Mouse (Mus musculus): ENCODE measurements around the gene Sdhaf2. TPM values are rescaled to one million over a fixed set of nuclear protein-coding genes. Genes with fewer than 3 reads are reported as not detected.

The Sdhaf2 gene
- polyA plus RNA-seq, 1 experiment from 2014 or later = 26.6 TPM

DNA sequence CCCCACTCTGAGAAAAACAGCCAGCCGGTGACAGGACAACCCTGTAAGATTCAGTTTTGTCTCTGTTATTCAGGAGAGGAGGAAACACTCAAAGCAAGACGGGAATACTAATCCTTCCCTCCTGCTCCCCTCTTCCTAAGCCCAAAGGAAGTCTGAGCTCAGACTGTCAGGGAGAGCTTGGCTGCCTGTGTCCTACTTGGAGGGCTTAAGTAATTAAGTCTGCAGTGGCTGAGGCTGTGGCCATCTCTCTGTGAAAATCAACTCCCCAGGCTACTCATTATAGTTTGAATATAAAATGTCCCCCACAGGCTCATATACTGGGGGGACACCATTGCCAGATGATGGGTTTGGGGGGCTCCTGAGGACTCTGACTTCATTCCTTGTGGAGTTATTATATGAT lies 29.0 kb downstream of the Sdhaf2 start:
- H3K4me2 ChIP-seq = no peak overlapping the region
- H3K27ac ChIP-seq (replicated peaks) = no peak overlapping the region
- H3K9ac ChIP-seq = no peak overlapping the region
- ATAC-seq (ENCODE audit: insufficient read depth) = no peak
- 55% methylated on average over 2 of the region's 2 CpGs for WGBS (ENCODE audit: insufficient replicate concordance)
- no peak overlapping the region for H3K4me3 ChIP-seq (replicated peaks)
- H3K9me3 ChIP-seq (replicated peaks) = no peaks in the 10 kb centered on the region
- H3K27me3 ChIP-seq = peaks cover 6% of the 10 kb centered on the region
- H3K36me3 ChIP-seq (replicated peaks) = peaks cover 33% of the 10 kb centered on the region
- no peaks in the 10 kb centered on the region for H3K4me1 ChIP-seq (replicated peaks)

DNA sequence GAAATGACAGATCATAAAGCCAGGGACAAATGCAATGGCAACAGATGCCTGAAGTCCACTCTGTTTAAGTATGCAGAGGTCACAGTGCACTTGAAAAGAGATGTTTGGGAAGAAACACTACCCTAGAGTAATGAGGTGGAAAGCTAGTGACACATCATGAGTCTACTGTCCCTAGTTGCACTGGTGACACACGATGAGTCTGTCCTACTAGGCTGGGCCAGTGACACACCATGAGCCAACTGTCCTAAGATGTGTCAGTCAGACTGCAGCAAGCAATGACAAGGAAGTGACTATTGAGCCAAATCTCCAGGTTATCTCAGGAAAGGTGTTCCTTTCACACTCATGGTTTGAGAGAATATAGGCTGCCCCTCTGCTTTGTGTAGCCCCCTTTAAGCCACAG lies 30.3 kb downstream of the Sdhaf2 start:
- no peaks in the 10 kb centered on the region for H3K9me3 ChIP-seq (replicated peaks)
- no peak overlapping the region for H3K4me2 ChIP-seq
- peaks cover 6% of the 10 kb centered on the region for H3K27me3 ChIP-seq
- H3K36me3 ChIP-seq (replicated peaks) = peaks cover 20% of the 10 kb centered on the region
- H3K9ac ChIP-seq = no peak overlapping the region
- no peaks in the 10 kb centered on the region for H3K4me1 ChIP-seq (replicated peaks)
- no peak for ATAC-seq (ENCODE audit: insufficient read depth)
- H3K27ac ChIP-seq (replicated peaks) = no peak overlapping the region
- 74% methylated on average over 1 of the region's 1 CpGs for WGBS (ENCODE audit: insufficient replicate concordance)
- no peak overlapping the region for H3K4me3 ChIP-seq (replicated peaks)

DNA sequence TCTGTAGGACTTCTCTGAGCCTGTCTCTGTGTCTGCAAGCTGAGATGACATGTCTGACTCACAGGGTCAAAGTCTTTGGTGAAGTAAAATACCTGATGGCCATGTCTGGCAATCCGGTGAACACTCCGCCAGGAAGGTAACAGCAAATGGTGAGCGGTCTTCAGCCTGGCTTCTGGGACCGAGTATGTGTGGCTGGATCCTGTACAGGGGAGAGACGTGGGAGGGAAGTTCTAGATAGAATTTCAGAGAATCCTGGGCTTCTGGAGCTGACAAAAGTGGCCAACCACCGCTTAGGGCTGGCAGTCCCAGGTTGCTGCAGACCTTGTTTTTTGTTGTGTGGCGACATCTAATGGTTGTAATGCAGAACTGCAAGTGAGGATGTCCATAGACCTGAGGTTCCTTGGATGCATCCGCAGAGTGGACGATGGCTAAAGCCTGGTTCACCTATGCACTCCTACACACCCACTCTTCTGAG lies 39.6 kb downstream of the Sdhaf2 start:
- 24% methylated on average over 9 of the region's 9 CpGs for whole genome bisulfite sequencing (ENCODE audit: insufficient replicate concordance)
- Histone ChIP-seq H3K4me3 (replicated peaks) (no peak overlapping the region), H3K4me1 (replicated peaks) (no peaks in the 10 kb centered on the region), H3K36me3 (replicated peaks) (no peaks in the 10 kb centered on the region), H3K27me3 (peaks cover 21% of the 10 kb centered on the region; the same call in 1 of the 2 replicates), H3K27ac (replicated peaks) (no peak overlapping the region), H3K4me2 (no peak overlapping the region), H3K9ac (no peak overlapping the region), H3K9me3 (replicated peaks) (no peaks in the 10 kb centered on the region)
- ATAC-seq (ENCODE audit: insufficient read depth) = no peak

DNA sequence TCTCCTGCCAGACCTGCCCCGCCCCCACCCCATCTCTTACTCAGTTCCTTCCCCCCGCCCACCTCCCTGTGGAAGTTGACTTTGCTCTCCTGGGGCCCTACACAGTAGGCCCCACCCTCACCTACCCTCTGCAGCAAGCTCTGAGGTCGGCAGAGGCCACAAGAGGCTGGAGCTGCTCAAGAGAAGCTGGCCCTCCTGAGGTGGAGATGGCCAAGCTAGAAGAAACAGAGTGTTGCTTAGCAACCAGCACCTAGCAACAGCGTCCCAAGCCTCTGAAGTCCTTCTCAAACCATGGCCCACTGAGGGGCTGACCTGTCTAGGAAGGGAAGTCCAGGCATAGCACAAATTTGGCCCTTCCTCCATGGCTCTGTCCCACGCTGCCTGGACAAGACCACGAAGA lies 43.2 kb downstream of the Sdhaf2 start, which contains the start of gene Ppp1r32:
TSS of gene Ppp1r32 (minus strand) at position 226 of the 400 bp plus-strand sequence.
- H3K4me3 ChIP-seq (replicated peaks) = no peak within 1 kb of the TSS
- H3K36me3 ChIP-seq (replicated peaks) = no peaks in the 10 kb centered on the region
- WGBS (ENCODE audit: insufficient replicate concordance) = 28% methylated on average over 6 of the region's 6 CpGs
- H3K27me3 ChIP-seq = peaks cover 21% of the 10 kb centered on the region; the same call in 1 of the 2 replicates
- H3K4me1 ChIP-seq (replicated peaks) = no peaks in the 10 kb centered on the region
- no peak within 1 kb of the TSS for H3K27ac ChIP-seq (replicated peaks)
- H3K9ac ChIP-seq = no peak within 1 kb of the TSS
- H3K9me3 ChIP-seq (replicated peaks) = no peaks in the 10 kb centered on the region
- no peak for ATAC-seq (ENCODE audit: insufficient read depth)
- no peak within 1 kb of the TSS for H3K4me2 ChIP-seq

DNA sequence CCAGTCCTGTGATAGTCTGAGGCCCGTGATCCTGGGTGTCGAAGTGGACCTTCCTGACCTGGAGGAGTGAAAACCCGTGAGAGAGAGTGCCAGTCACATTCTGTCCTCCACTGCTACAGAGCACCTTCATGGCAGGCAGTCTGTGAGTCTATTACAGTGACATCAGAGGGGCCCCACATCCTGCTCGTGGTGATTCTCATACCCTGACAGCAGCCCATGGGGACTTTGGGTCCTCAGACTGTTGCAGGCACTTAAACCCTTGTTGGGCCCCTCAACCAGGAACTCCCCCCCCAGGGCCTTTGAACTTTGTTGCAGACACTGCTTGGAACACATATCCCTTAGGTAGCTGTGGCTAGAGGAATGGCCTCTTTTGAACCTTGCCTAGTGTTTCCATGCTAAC lies 46.4 kb downstream of the Sdhaf2 start:
- no peak overlapping the region for H3K9ac ChIP-seq
- no peaks in the 10 kb centered on the region for H3K9me3 ChIP-seq (replicated peaks)
- WGBS (ENCODE audit: insufficient replicate concordance) = 34% methylated on average over 4 of the region's 4 CpGs

DNA sequence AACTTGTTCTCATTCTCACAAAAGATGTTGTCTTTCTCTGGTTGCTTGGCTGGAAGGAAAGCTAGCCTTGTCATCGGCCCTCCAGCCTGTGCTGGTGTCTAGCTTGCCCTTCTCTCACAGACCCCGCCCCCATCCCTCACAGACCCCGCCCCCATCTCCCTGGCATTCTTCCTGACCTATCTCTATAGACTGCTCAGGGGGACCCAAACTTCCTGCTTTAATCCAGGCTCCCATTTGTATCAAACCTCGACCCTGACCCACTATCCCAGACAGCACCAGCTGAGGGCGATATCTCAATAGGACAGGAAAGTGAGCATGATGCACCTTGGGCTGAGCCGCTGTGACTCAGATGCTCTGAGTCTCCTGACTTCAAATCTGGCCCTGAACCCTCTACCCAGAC lies 52.2 kb downstream of the Sdhaf2 start:
- Histone ChIP-seq H3K9ac (no peak overlapping the region), H3K4me1 (replicated peaks) (no peaks in the 10 kb centered on the region), H3K4me2 (no peak overlapping the region), H3K4me3 (replicated peaks) (no peak overlapping the region), H3K27ac (replicated peaks) (no peak overlapping the region), H3K36me3 (replicated peaks) (no peaks in the 10 kb centered on the region), H3K9me3 (replicated peaks) (no peaks in the 10 kb centered on the region), H3K27me3 (peaks cover 10% of the 10 kb centered on the region; the same call in 1 of the 2 replicates)
- ATAC-seq (ENCODE audit: insufficient read depth) = no peak
- WGBS (ENCODE audit: insufficient replicate concordance) = 23% methylated on average over 6 of the region's 6 CpGs

More for the DNA sequence above, 46.4 kb downstream of the Sdhaf2 start:
- Histone ChIP-seq H3K36me3 (replicated peaks) (no peaks in the 10 kb centered on the region), H3K27me3 (peaks cover 17% of the 10 kb centered on the region; the same call in 1 of the 2 replicates), H3K27ac (replicated peaks) (no peak overlapping the region), H3K4me1 (replicated peaks) (no peaks in the 10 kb centered on the region), H3K4me3 (replicated peaks) (no peak overlapping the region), H3K4me2 (no peak overlapping the region)
- ATAC-seq (ENCODE audit: insufficient read depth) = no peak

DNA sequence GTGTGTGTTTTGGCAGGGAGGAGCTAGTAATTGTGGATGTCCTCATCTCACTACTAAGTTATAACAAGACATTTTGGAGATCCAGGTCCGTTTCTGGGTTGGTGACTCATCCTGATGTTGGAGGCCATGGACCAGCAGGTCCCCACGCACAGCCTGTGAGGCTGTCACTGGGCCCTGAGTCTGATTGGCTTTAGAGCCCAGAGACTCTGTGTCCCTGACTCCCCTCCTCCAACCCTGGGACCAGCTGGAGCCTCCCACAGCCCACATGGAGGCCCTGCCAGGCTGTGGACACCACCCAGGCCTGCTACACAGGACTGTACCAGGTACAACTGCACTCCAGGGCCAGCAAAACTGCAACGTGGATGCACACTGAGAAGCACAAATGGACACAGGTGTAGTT lies 53.0 kb downstream of the Sdhaf2 start:
- Histone ChIP-seq H3K27ac (replicated peaks) (no peak overlapping the region), H3K4me2 (no peak overlapping the region), H3K9me3 (replicated peaks) (no peaks in the 10 kb centered on the region), H3K9ac (no peak overlapping the region), H3K4me3 (replicated peaks) (no peak overlapping the region), H3K4me1 (replicated peaks) (no peaks in the 10 kb centered on the region), H3K27me3 (peaks cover 10% of the 10 kb centered on the region; the same call in 1 of the 2 replicates), H3K36me3 (replicated peaks) (no peaks in the 10 kb centered on the region)
- 54% methylated on average over 3 of the region's 3 CpGs for WGBS (ENCODE audit: insufficient replicate concordance)
- no peak for ATAC-seq (ENCODE audit: insufficient read depth)

DNA sequence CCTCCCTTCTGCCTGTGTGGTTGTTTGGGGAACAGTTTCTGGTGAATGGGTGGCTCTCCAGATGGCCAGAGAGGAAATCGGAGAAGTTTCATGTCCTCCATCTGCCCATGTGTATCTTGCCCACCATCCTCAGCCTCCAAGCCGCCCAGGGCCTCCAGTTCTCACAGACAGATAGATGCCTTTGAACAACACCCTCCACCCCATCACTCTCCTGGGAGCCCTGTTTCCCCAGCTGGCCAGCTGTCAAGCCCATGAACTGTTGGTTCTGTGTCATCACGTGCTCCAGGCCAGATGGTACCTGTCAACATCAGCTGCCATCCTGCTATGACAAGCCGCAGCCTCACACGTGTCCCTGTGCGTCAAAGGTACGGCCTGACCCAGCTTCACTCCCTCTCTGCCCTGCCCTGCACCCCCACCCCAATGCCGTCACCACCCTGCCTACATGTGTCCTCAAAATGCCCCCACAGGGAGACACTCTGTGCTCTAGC lies 56.7 kb downstream of the Sdhaf2 start:
- Histone ChIP-seq H3K36me3 (replicated peaks) (no peaks in the 10 kb centered on the region), H3K9ac (no peak overlapping the region), H3K9me3 (replicated peaks) (no peaks in the 10 kb centered on the region), H3K4me3 (replicated peaks) (no peak overlapping the region), H3K27me3 (peaks cover 10% of the 10 kb centered on the region; the same call in 1 of the 2 replicates), H3K27ac (replicated peaks) (no peak overlapping the region), H3K4me2 (no peak overlapping the region), H3K4me1 (replicated peaks) (no peaks in the 10 kb centered on the region)
- no peak for ATAC-seq (ENCODE audit: insufficient read depth)
- 54% methylated on average over 8 of the region's 8 CpGs for WGBS (ENCODE audit: insufficient replicate concordance)

DNA sequence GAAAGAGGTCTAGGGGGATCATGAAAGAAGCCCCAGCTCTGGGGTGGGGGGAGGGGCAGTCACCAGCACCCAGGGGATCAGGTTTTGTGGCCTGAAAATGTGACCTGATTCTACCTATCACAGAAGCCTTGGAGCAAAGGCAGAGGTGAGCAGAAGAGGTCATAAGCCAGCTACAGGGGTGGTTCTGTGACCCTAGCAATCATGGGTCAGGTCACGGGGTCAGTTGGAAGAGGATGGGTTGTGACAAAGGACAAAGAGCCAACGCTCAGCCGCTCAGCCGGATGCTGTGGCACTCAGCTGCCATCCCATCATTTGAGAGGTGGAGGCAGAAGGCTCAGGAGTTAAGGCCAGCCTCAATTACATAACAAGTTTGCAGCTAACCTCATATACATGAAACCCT lies 61.5 kb downstream of the Sdhaf2 start:
- Histone ChIP-seq H3K27ac (replicated peaks) (no peak overlapping the region), H3K27me3 (peaks cover 46% of the 10 kb centered on the region)

DNA sequence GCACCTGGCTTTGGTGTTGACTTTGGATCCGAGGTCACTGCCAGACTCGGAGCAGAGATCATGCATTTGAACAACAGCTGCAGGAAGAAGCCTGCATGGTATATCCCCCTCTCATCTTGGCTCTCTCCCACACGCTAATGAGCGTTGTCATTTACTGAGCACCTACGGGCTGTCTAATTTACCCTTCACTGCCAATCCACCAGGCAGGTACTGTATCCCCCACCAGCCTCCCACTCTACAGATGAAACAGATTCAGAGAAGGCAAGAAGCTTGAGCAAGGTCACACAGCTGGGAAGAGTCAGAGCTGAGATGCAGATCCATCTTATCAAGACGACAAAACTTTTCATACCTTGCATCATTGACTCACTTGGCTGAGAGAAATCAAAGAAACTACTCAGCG lies 64.4 kb downstream of the Sdhaf2 start:
- H3K9ac ChIP-seq = no peak overlapping the region
- peaks cover 75% of the 10 kb centered on the region for H3K27me3 ChIP-seq
- H3K4me2 ChIP-seq = no peak overlapping the region
- no peak overlapping the region for H3K4me3 ChIP-seq (replicated peaks)
- H3K36me3 ChIP-seq (replicated peaks) = no peaks in the 10 kb centered on the region
- 34% methylated on average over 7 of the region's 7 CpGs for WGBS (ENCODE audit: insufficient replicate concordance)
- no peak overlapping the region for H3K27ac ChIP-seq (replicated peaks)
- ATAC-seq (ENCODE audit: insufficient read depth) = no peak
- peaks cover 12% of the 10 kb centered on the region for H3K4me1 ChIP-seq (replicated peaks)
- no peaks in the 10 kb centered on the region for H3K9me3 ChIP-seq (replicated peaks)

More for the DNA sequence above, 61.5 kb downstream of the Sdhaf2 start:
- no peaks in the 10 kb centered on the region for H3K9me3 ChIP-seq (replicated peaks)
- H3K4me1 ChIP-seq (replicated peaks) = no peaks in the 10 kb centered on the region
- WGBS (ENCODE audit: insufficient replicate concordance) = 27% methylated on average over 4 of the region's 4 CpGs
- no peaks in the 10 kb centered on the region for H3K36me3 ChIP-seq (replicated peaks)
- H3K9ac ChIP-seq = no peak overlapping the region
- no peak for ATAC-seq (ENCODE audit: insufficient read depth)
- no peak overlapping the region for H3K4me2 ChIP-seq
- H3K4me3 ChIP-seq (replicated peaks) = no peak overlapping the region

DNA sequence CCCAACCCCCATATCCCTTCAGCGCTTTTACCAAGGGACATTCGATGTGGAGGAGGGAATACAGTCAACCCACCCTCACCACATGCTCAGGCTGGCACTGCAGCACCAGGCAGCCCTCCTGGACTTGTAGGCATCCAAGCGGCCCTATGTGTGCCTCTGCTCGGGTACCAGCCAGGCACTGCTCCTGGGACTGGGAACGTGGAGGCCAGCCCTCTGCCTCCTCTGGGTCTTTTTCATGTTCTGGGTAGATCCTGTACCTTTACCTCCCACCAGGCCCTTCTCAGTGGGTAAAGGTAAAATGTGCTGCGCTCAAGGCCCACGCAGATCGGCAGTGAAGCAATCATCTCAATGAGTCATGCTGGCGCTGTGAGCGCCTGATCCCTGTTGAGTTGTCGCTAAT lies 66.0 kb downstream of the Sdhaf2 start:
- Histone ChIP-seq H3K4me2 (no peak overlapping the region), H3K4me1 (replicated peaks) (peaks cover 16% of the 10 kb centered on the region), H3K9me3 (replicated peaks) (no peaks in the 10 kb centered on the region), H3K4me3 (replicated peaks) (no peak overlapping the region), H3K9ac (no peak overlapping the region), H3K27ac (replicated peaks) (no peak overlapping the region), H3K36me3 (replicated peaks) (no peaks in the 10 kb centered on the region), H3K27me3 (peaks cover 86% of the 10 kb centered on the region)
- ATAC-seq (ENCODE audit: insufficient read depth) = no peak
- WGBS (ENCODE audit: insufficient replicate concordance) = 41% methylated on average over 11 of the region's 11 CpGs

DNA sequence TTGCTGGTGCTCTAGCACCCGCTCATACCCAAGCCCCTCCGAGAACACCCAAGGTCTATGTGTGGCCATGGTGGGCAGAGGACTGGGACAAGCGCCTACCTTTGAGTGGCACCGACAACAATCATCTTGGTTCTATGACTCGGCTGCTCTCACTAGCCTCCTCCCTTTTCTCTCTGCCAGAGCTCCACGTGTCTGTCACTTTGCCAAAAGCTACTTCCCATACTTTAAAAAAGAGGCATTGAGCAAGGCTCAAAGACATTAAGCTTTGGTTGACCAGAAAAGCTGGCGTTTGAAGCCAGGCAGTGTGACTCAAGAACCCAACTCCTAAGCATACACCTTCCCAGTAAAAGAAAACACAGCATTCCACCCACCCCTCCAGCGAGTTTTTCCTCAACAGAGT lies 67.8 kb downstream of the Sdhaf2 start:
- Histone ChIP-seq H3K27ac (replicated peaks) (no peak overlapping the region), H3K27me3 (peaks cover 99% of the 10 kb centered on the region), H3K9me3 (replicated peaks) (no peaks in the 10 kb centered on the region), H3K36me3 (replicated peaks) (no peaks in the 10 kb centered on the region), H3K9ac (no peak overlapping the region), H3K4me2 (0 out of 2 replicates have a peak overlapping the region, but pooled peaks have one; percentile 62), H3K4me3 (replicated peaks) (peak overlapping the region; percentile 45; the same call in 1 of the 2 replicates), H3K4me1 (replicated peaks) (peaks cover 16% of the 10 kb centered on the region)
- no peak for ATAC-seq (ENCODE audit: insufficient read depth)
- WGBS (ENCODE audit: insufficient replicate concordance) = 19% methylated on average over 8 of the region's 8 CpGs

Measured in liver, embryonic 15.5 days (tissue).